Mouse (Mus musculus): Measurements from ENCODE around the gene Vcam1.
A peak's percentile ranks its signal among the peaks of the same experiment; 100 is the strongest.

Vcam1 gene

DNA sequence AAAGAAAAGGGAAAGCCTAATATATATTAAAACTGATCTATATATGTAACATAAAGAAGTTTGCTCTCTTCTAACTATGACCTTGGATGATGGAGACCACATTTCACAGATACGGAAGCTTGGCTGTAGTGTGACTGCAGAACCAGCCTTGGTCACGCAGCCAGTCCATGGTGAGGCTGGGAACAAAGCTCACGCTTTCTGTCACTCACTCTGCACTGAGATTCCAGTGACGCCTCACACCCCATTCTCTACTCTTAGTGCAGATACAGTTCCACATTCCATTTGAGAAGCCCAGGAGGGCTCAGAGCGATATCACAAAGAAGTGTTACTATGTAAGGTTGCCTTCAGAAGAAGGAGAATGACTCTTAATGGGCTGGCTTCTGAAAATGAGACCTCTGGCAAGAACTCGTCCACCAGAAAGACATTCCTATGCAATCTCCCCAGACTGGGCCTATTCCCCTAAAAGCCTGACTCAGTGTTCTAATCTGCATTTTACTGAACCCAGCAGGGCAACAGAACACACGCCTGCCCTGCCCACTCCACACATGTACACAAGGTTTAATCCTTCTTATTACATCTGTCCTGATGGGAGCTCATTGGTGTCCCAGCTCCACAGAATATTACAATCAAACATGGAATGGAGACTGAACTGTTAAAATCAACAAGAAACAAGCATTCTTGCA is 2.8 kb downstream of the Vcam1 start:
- peak; percentile 11 for DNase-seq (ENCODE audit: low read depth, low spot score)

- no peak for DNase-seq (ENCODE audit: low read depth, low spot score)
Observed at GRCm38 (mm10) chr3:116126070-116126469, 3.4 kb downstream of the Vcam1 start.

DNA sequence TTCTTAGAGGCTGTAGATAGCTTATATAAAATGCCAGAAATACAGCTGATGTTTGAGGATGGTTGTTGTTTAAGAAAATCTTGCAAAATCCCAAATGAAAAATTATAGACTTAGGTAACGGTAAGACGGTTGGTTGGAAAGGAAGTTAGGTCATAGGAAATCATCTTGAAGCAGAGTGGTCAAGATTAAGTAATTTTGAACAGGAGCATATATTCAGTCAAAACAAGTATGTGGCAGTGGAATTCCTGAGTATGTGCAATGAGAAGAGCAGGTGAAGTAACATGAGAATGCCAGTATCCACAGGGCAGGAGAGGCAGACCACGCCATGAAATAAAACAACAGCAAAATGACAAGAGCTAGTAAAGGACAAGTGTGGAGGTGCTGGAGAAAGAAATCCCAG is 5.7 kb downstream of the Vcam1 start:
- DNase-seq (ENCODE audit: low read depth, low spot score): no peak

DNA sequence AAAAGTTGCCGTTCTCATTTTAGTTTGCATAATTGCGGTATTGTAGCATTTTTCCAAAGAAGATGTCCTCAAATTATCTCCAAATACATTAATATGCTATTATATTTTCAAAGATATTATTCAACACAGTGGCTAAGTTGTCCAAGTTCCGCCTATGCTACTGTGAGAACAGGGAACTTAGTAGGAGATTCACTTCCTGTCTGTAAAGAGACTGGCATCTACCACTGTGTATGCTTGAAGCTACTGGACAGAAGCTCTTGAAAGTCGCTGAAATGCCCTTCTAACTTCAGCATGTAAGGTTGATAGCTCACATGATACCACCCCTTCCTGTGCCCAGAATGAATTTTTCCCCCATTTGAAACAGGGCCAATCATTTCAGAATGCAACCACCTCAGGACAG is 6.8 kb downstream of the Vcam1 start:
- DNase-seq (ENCODE audit: low read depth, low spot score): no peak

- no peak for DNase-seq (ENCODE audit: low read depth, low spot score)
Observed at GRCm38 (mm10) chr3:116121026-116121425, 8.5 kb downstream of the Vcam1 start.

GRCm38 (mm10) chr3:116120391-116120790 is 9.1 kb downstream of the Vcam1 start:
- no peak for DNase-seq (ENCODE audit: low read depth, low spot score)

GRCm38 (mm10) chr3:116119162-116119561 is 10.3 kb downstream of the Vcam1 start:
- DNase-seq (ENCODE audit: low read depth, low spot score): no peak

DNA sequence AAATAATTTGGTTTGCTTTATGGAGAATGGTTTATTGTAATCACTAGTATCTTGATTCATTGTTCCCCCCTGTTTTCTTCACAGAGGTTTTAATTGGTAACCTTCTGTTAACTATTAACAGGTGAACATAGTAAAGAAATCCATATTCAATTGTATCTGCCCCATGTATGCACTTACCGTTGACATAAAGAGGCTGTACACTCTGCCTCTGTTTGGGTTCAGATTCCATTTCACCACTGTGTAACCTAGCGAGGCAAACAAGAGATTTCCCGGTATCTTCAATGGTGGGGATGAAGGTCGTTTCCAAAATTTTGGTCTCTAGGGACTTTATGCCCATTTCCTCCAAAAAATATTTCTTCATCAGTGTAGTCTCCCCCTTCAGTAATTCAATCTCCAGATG is 12.4 kb downstream of the Vcam1 start:
- DNase-seq (ENCODE audit: low read depth, low spot score): no peak

DNA sequence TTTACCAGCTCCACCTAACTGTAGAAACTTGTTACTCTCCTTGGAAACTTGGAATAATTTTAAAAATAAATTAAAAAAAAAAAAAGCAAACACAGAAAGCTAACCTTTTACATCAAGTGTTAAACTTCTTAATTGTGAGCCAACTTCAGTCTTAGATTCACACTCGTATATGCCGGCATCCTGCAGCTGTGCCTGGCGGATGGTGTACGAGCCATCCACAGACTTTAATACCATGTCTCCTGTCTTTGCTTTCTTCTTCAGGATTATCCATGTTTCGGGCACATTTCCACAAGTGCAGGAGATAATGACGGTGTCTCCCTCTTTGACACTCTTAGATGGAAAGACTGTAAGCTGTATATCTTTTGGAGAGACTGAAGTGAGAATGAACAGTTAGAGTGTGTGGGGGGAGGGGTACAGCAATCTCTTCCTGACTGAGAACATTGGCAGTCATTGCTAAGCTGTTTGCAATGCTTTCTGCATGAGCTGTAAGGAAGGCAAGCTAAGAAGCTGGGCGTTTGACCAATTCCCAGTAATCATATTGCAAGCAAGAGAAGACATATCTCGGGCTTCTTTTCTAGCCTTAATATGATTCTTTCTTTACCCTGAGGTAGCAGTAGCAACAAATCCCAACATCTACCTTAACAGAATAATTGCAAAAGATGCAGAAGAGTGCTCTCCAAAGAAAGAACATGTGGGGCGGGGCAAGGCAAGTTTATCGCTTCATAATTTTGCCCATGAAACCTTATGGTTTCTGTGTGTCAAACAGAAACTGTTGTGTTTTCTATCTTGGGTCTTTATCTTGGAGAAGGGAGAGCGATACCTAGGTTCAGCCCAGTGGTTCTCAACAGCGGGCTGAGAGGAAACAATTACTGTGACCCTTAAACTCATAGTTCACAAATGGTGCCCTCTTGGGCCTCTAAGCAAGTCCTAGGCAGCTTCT is 15.0 kb downstream of the Vcam1 start:
- no peak for DNase-seq (ENCODE audit: low read depth, low spot score)

DNA sequence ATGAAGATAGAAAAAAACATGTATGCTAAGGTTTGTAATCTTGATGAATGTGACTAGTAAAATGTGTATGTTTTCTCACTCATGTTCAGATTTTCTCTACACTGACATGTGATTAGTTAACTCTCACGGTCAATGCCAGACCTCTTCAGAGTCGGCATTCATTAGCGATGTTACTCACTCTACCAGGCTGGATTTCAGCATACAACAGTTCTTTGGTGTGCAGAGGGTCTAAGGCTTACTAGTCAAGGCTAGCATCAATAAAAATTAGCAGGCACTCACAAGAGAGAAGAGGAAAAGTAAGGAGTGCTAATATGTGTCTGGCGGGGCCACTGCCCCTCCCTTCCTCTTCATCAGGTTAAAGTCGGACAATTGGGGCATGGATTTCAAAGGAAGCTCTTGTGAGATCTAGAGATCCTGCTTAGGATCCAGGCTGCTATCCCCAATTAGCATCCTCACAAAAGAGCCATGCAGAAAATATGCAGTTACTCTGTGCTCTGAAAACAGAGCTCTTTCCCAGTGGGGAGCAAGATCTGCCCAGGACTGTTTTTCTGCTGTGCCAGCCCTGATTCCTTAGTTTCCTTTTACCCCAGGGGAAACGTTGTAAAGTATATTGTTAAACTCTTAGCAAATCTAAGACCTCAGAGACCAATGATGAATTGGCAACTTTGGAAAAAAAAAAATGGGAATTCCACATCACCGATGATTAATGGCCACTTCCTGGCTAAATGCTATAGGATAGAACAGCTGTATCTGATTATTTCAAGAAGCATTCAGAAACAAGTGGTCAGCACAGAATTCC is 15.8 kb downstream of the Vcam1 start:
- peak; percentile 7 for DNase-seq (ENCODE audit: low read depth, low spot score)

DNA sequence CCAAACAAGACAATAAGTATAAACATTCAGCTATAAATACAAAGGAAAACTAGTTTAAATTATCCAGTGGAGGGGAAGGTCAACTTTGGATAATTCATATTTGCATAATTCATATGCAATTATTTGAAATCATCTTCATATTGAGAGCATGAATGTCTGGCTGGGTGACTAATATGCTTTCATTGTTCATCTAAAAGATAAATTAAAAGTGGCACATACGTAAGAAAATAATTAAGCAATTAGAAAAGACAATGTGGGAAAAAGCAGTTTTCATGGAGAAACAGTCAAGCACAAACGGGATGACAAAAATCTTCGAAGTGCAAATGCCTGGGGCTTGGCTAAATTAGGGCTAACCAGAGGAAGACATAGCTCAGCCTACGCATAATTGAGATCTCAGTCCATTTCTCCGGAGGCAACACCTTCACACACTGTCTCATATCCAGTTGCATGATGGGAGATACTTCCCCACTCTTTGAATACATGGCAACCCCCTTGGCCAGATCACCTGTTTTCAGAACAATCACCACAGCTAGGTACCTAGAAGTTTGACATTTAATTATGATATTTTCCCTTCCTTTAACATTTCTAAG is 16.6 kb downstream of the Vcam1 start:
- DNase-seq (ENCODE audit: low read depth, low spot score): no peak

GRCm38 (mm10) chr3:116105713-116106112 is 23.8 kb downstream of the Vcam1 start:
- no peak for DNase-seq (ENCODE audit: low read depth, low spot score)

DNA sequence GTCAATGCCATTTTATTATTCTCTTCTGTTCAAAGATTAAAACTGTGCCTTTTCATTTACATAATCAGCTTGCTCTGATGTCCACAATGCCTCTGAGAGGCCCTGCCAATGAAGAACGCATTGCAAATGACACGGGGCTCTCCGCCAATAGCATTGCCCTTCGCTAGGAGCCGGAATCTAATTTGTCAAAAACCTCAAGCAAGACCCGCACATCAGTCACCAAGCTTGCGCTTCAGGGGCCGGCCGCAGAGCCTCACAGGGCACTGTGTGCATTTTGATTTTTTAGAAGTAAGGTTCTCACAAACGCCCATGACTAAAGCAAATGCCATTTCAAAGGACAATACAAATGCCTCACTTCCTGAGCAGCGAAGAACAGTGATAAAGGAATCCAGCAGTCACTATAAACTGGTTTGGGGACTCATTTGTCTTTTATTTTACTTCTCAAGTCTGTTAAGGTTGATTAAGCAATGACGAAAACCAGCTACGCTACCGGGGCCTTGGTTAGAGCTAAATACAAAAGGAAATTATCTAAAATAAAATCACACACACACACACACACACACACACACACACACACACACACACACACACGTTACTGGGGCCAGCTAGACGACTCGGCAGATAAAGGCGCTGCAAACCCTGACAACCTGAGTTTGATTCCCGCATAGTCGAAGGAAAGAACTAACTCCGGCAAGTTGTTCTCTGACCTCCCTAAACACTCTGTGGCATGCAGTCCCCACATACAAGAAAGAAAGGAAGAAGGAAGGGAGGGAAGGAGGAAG is 24.4 kb downstream of the Vcam1 start:
- peak; percentile 12 for DNase-seq (ENCODE audit: low read depth, low spot score)

DNA sequence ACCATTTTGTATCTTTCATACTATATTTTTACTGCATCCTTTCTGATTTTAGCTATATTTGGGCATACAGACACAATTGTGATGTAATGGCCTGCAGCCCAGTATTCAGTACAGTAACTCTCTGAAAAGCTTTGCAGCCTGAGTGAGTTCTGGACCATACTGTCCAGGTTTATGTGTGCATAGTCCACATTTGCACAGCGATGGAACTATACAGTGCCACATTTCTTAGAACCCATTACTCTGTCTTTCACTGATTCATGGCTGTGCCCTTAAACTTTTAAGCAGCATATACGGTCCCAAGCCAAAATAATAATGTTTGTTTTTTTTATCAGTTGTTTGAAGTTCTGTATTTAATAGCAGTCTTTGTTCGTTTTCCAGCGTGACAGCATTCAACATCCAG is 25.2 kb downstream of the Vcam1 start:
- no peak for DNase-seq (ENCODE audit: low read depth, low spot score)

DNA sequence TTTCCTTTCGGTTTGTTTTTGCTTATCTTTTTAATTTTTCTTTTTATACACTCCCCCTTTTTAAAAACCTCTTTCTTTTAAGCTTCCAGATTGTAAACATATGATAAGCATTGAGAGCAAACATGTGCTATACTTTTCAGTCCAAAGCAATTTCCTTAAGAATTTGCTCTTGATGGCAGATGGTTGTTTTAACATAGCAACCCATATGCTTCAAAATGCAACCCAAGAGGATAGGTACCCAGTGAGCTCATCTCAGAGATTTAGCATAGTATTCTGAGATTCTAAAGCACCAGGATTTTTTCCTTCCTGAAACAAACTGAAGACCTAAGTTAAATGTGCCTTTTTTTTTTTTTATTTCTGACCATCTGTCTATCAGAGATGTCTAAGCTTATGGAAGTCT is 28.6 kb downstream of the Vcam1 start:
- DNase-seq (ENCODE audit: low read depth, low spot score): no peak

DNA sequence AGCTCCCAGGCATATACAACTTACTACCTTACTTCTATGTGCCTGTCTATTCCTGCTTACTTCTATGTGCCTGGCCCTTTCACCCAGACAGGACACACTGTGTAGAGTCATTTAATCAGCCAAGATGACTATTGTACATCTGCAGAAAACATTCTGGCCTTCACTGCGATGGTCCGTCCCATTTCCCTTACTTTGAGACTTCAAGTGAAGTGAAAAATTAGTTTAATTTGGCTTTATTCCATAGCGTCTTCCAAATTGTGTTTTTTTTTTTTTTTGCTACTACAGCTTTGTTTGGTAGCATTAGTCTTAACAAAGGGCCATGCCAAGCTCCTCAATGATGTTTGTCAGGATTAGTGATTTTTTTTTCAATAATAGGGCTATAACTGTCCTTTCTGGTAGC is 33.6 kb downstream of the Vcam1 start:
- no peak for DNase-seq (ENCODE audit: low read depth, low spot score)

DNA sequence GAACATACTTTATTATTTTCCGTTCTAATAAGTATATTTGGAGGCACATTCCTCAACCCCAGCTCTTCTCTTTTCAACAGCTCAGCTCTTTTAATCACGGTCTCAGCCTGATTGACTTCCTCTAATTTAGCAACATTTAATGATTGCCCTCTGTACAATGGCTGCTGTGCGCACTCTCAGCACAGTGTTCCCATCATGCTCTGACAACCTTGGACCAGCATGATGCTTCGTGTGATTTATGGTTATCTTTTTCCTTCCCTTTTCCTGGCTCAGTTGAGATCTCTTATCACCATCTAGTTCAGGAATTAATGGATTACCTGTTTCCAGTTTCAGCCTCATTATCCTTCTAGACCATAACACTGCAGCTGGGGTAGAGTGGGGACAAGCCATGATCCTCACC is 34.2 kb downstream of the Vcam1 start:
- no peak for DNase-seq (ENCODE audit: low read depth, low spot score)

DNA sequence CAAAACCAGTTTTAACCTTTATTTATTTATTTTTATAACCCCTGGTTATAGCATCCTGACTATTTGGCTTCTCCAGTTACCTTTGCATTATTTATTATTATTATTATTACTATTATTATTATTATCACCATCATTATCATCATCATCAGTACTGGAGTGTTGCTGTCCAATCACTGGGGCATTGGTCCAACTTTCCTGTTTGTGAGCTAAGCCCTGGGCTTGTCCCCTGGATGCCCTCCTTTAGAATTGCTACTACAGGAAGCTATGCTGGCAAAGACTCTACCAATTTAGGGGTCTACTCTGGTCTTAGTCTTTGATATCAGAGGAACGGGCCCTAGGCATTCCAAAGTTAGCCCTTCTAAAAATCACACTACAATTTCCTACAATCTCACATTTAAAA is 34.6 kb downstream of the Vcam1 start:
- no peak for DNase-seq (ENCODE audit: low read depth, low spot score)

DNA sequence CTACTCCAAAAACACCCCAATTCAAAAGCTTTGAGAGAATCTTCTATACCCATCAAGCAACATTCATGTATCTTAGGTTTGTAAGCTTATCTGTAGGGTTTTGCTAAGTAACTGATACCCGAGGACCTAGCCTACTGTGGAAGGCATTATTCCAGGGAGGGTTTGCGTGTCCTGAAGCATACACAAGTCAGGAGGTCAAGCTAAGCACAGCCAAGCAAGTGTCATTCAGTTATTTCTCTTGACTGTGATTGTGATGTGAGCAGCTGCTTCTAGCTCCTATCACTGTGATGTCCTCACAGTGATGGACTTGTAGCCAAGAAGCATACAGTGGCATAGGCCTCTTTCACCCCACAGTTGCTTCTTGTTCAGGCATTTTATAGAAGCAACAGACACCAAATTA is 35.2 kb downstream of the Vcam1 start:
- DNase-seq (ENCODE audit: low read depth, low spot score): no peak

GRCm38 (mm10) chr3:116092547-116092946 is 36.9 kb downstream of the Vcam1 start:
- no peak for DNase-seq (ENCODE audit: low read depth, low spot score)

DNA sequence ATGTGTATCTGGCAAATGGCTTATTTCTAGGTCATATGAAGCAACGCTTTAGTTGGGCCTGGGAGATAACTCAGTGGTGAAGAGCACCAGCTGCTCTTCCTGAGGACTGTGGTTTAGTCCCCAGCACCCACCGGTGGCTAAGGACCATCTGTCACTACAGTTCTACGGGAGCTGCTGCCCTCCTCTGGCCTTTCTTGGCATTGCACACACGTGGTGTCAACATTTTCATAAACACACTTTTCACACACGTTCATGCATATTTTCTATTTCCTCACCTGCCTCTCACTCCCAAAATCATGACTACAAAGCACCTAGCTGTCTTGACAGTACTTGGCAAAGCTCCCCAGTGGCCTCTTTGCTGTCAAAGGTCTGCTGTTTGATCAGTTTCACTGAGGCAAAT is 37.8 kb downstream of the Vcam1 start:
- DNase-seq (ENCODE audit: low read depth, low spot score): peak; percentile 33
